ENCODE assay signal across 8 mouse cellular contexts in the genomic region with DNA sequence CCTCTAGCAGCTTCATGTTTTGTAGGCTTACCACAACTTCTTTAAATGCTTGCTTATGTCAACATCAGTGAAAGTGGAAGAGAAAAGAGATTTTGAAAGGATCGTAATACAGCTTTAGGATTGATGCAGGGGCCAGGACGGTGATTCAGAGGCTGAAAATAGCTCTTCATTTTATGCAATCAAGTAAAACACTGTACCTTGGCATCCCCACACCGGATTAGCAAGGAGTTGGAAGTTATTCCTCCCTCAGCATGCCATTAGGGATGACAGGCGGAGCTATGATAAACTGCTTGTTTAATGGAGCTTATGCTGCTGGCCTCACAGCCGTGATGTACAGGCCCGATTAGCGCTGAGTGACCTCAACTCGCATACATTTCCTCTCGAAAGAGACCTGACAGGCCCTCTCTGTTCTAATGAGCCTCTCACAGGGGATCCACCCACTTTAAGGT.
DNase-seq lines count a peak whose midpoint lies in the region; ATAC-seq and TF ChIP-seq lines count a peak whose summit lies in the region.

No protein-coding gene starts in this region.

- TF ChIP-seq EP300 in heart, postnatal 0 days (IDR thresholded peaks at IDR 0.05; ENCODE audit: low read depth): no peak

- H3K27ac ChIP-seq in heart, postnatal 0 days (ENCODE audit: low read depth): peak overlapping the region; percentile 77

- H3K4me2 ChIP-seq in heart, postnatal 0 days (ENCODE audit: low read depth, low read length): peak overlapping the region; percentile 25; the same call in 1 of the 2 replicates

- H3K9ac ChIP-seq in heart, postnatal 0 days (replicated peaks; ENCODE audit: low read depth, low read length): no peak overlapping the region; the same call in 1 of the 2 replicates

- 0 out of 2 replicates have a peak, but pooled peaks have one; percentile 11 for ATAC-seq in common myeloid progenitor, adult 5-6 weeks (replicated peaks; ENCODE audit: low read depth, poor library complexity, severe bottlenecking)
- peak; percentile 53; the same call in 1 of the 2 replicates for ATAC-seq in heart, postnatal 0 days (ENCODE audit: insufficient read depth, low read depth)
- peak; percentile 86 for ATAC-seq in megakaryocyte, adult 5-6 weeks (ENCODE audit: poor library complexity, severe bottlenecking)

- TF ChIP-seq CTCF in heart, postnatal 0 days (IDR thresholded peaks at IDR 0.05; ENCODE audit: low read depth): no peak

- no peaks in the 10 kb centered on the region for H3K36me3 ChIP-seq in heart, postnatal 0 days (replicated peaks; ENCODE audit: control insufficient read depth, insufficient read depth, low read length)

- DNase-seq in gastrocnemius, adult 18-20 months (ENCODE audit: low spot score): peak; percentile 77
- DNase-seq in gastrocnemius, postnatal 4 days (ENCODE audit: low spot score in 2 of 2): no peak
- DNase-seq in CD4-positive helper T cell, adult 2 months (ENCODE audit: low read depth, low spot score): peak; percentile 46
- peak; percentile 51 for DNase-seq in heart, postnatal 0 days (ENCODE audit: low spot score)
- no peak for DNase-seq in ovary, postnatal 10 days (ENCODE audit: low spot score)
- DNase-seq in layer of hippocampus, adult 8-10 months (ENCODE audit: low spot score in 2 of 2): no peak

- WGBS in heart, postnatal 0 days: 13% methylated on average over 9 of the region's 9 CpGs

- no peaks in the 10 kb centered on the region for H3K9me3 ChIP-seq in heart, postnatal 0 days (replicated peaks; ENCODE audit: control insufficient read depth, low read length)

- peaks cover 36% of the 10 kb centered on the region for H3K4me1 ChIP-seq in heart, postnatal 0 days (ENCODE audit: control insufficient read depth, insufficient read depth)

- H3K4me3 ChIP-seq in heart, postnatal 0 days (ENCODE audit: low read depth, low read length): no peak overlapping the region

- no peaks in the 10 kb centered on the region for H3K27me3 ChIP-seq in heart, postnatal 0 days (ENCODE audit: control insufficient read depth, insufficient read depth, low read length)

Comparison
In these comparisons a context has a peak if more than half of its experiments do, and no peak if none do; other contexts are left out.
1. DNase-seq: peak in gastrocnemius, adult 18-20 months (single experiment), CD4-positive helper T cell, adult 2 months (single experiment) and heart, postnatal 0 days (single experiment); none in gastrocnemius, postnatal 4 days (0 of 2), ovary, postnatal 10 days (single experiment) and layer of hippocampus, adult 8-10 months (0 of 2).
2. ATAC-seq: peak in every context shown above with its lines; median percentile 86 in megakaryocyte, adult 5-6 weeks; 53 in heart, postnatal 0 days; 11 in common myeloid progenitor, adult 5-6 weeks.